Mouse (Mus musculus): ENCODE results near the gene Cyp4a10. TPM values are rescaled to one million over a fixed set of nuclear protein-coding genes. Genes with fewer than 3 reads are reported as not detected.
A peak's percentile ranks its signal among the peaks of the same experiment; 100 is the strongest.
"Not testable (repeated sequence)": the region's sequence is repeated elsewhere in the genome, so short reads cannot be mapped to it uniquely, and the experiment has no call there.

Cyp4a10 gene
- polyA plus RNA-seq, 1 experiment from 2014 or later = not detected

GRCm38 (mm10) chr4:115555513-115555912 lies 37.4 kb downstream of the Cyp4a10 start:
- 65% methylated on average over 2 of the region's 2 CpGs for WGBS

GRCm38 (mm10) chr4:115557861-115558561 lies 39.9 kb downstream of the Cyp4a10 start:
- no peak overlapping the region for H3K27ac ChIP-seq
- H3K9ac ChIP-seq = no peak overlapping the region
- H3K4me2 ChIP-seq = no peak overlapping the region
- H3K36me3 ChIP-seq = no peaks in the 10 kb centered on the region
- no peaks in the 10 kb centered on the region for H3K9me3 ChIP-seq
- H3K4me3 ChIP-seq = no peak overlapping the region
- WGBS = 63% methylated on average over 4 of the region's 4 CpGs
- ATAC-seq (ENCODE audit: borderline replicate concordance, extremely low read depth, low FRiP score, low TSS enrichment) = no peak
- no peaks in the 10 kb centered on the region for H3K4me1 ChIP-seq
- H3K27me3 ChIP-seq = no peaks in the 10 kb centered on the region

More at GRCm38 (mm10) chr4:115555513-115555912, 37.4 kb downstream of the Cyp4a10 start:
- Histone ChIP-seq H3K9ac (no peak overlapping the region), H3K4me3 (no peak overlapping the region), H3K36me3 (no peaks in the 10 kb centered on the region), H3K9me3 (no peaks in the 10 kb centered on the region), H3K27me3 (no peaks in the 10 kb centered on the region), H3K27ac (no peak overlapping the region), H3K4me1 (no peaks in the 10 kb centered on the region), H3K4me2 (no peak overlapping the region)
- no peak for ATAC-seq (ENCODE audit: borderline replicate concordance, extremely low read depth, low FRiP score, low TSS enrichment)

GRCm38 (mm10) chr4:115561236-115561635 lies 43.2 kb downstream of the Cyp4a10 start:
- 57% methylated on average over 5 of the region's 5 CpGs for WGBS
- ATAC-seq (ENCODE audit: borderline replicate concordance, extremely low read depth, low FRiP score, low TSS enrichment); H3K4me2 ChIP-seq; H3K4me1 ChIP-seq; H3K9me3 ChIP-seq; H3K4me3 ChIP-seq; H3K9ac ChIP-seq; H3K27ac ChIP-seq; H3K36me3 ChIP-seq; H3K27me3 ChIP-seq: not testable (repeated sequence)

- no peaks in the 10 kb centered on the region for H3K9me3 ChIP-seq
- H3K4me3 ChIP-seq = no peak within 1 kb of the TSS
- no peak within 1 kb of the TSS for H3K9ac ChIP-seq
- WGBS = 76% methylated on average over 3 of the region's 3 CpGs
- ATAC-seq (ENCODE audit: borderline replicate concordance, extremely low read depth, low FRiP score, low TSS enrichment) = no peak
- no peaks in the 10 kb centered on the region for H3K27me3 ChIP-seq
- H3K36me3 ChIP-seq = no peaks in the 10 kb centered on the region
- no peaks in the 10 kb centered on the region for H3K4me1 ChIP-seq
- H3K27ac ChIP-seq = no peak within 1 kb of the TSS
- H3K4me2 ChIP-seq = no peak within 1 kb of the TSS
Observed at GRCm38 (mm10) chr4:115563401-115563800, 45.3 kb downstream of the Cyp4a10 start, which contains the start of gene Cyp4a31. TSS of gene Cyp4a31 (plus strand) at chr4:115563649.

- H3K4me3 ChIP-seq; H3K9ac ChIP-seq; H3K4me2 ChIP-seq; H3K9me3 ChIP-seq; H3K27me3 ChIP-seq; H3K36me3 ChIP-seq; H3K4me1 ChIP-seq; H3K27ac ChIP-seq; ATAC-seq (ENCODE audit: borderline replicate concordance, extremely low read depth, low FRiP score, low TSS enrichment): not testable (repeated sequence)
- 70% methylated on average over 6 of the region's 6 CpGs for WGBS
Observed at GRCm38 (mm10) chr4:115564469-115565225, 46.6 kb downstream of the Cyp4a10 start.

- Histone ChIP-seq H3K9ac (no peak overlapping the region), H3K27ac (no peak overlapping the region), H3K27me3 (no peaks in the 10 kb centered on the region; the same call in 1 of the 2 replicates), H3K9me3 (no peaks in the 10 kb centered on the region), H3K4me1 (no peaks in the 10 kb centered on the region), H3K4me2 (no peak overlapping the region), H3K36me3 (no peaks in the 10 kb centered on the region), H3K4me3 (no peak overlapping the region)
- no peak for ATAC-seq (ENCODE audit: borderline replicate concordance, extremely low read depth, low FRiP score, low TSS enrichment)
- 72% methylated on average over 3 of the region's 3 CpGs for WGBS
Observed at GRCm38 (mm10) chr4:115575255-115575654, 57.2 kb downstream of the Cyp4a10 start.

- no peaks in the 10 kb centered on the region; the same call in 1 of the 2 replicates for H3K27me3 ChIP-seq
- ATAC-seq (ENCODE audit: borderline replicate concordance, extremely low read depth, low FRiP score, low TSS enrichment) = peak; percentile 62; the same call in 1 of the 2 replicates
- no peaks in the 10 kb centered on the region for H3K9me3 ChIP-seq
- no peaks in the 10 kb centered on the region for H3K36me3 ChIP-seq
- no peak overlapping the region for H3K4me2 ChIP-seq
- WGBS = 46% methylated on average over 2 of the region's 2 CpGs
- no peak overlapping the region for H3K4me3 ChIP-seq
- H3K4me1 ChIP-seq = no peaks in the 10 kb centered on the region
- no peak overlapping the region for H3K27ac ChIP-seq
- no peak overlapping the region for H3K9ac ChIP-seq
Observed at GRCm38 (mm10) chr4:115575776-115576175, 57.7 kb downstream of the Cyp4a10 start.

- H3K4me2 ChIP-seq = no peak overlapping the region
- no peak overlapping the region for H3K9ac ChIP-seq
- ATAC-seq (ENCODE audit: borderline replicate concordance, extremely low read depth, low FRiP score, low TSS enrichment) = no peak
- H3K9me3 ChIP-seq = no peaks in the 10 kb centered on the region
- H3K27ac ChIP-seq = no peak overlapping the region
- H3K27me3 ChIP-seq = no peaks in the 10 kb centered on the region
- no peak overlapping the region for H3K4me3 ChIP-seq
- H3K36me3 ChIP-seq = no peaks in the 10 kb centered on the region
- H3K4me1 ChIP-seq = no peaks in the 10 kb centered on the region
Observed at GRCm38 (mm10) chr4:115583036-115583435, 65.0 kb downstream of the Cyp4a10 start.

Other genes starting within 250 kb of the Cyp4a10 start
- not detected in 2 replicates for gene Cyp4a12a, start 219.2 kb upstream of the Cyp4a10 start, polyA plus RNA-seq (2015; fragmentation: Nextera tagmentation; extraction: Ambion mirVana)
- gene Cyp4a12b, start 106.6 kb upstream of the Cyp4a10 start, polyA plus RNA-seq (2015; fragmentation: Nextera tagmentation; extraction: Ambion mirVana) = not detected in 2 replicates
- gene Cyp4a30b, start 65.7 kb upstream of the Cyp4a10 start, polyA plus RNA-seq (2015; fragmentation: Nextera tagmentation; extraction: Ambion mirVana) = not detected in 2 replicates
- gene Cyp4a14, start 22.1 kb upstream of the Cyp4a10 start, polyA plus RNA-seq (2015; fragmentation: Nextera tagmentation; extraction: Ambion mirVana) = not detected in 2 replicates
- not detected in 2 replicates for gene Cyp4a31, start 45.4 kb downstream of the Cyp4a10 start, polyA plus RNA-seq (2015; fragmentation: Nextera tagmentation; extraction: Ambion mirVana)
- gene Cyp4a32, start 82.7 kb downstream of the Cyp4a10 start, polyA plus RNA-seq (2015; fragmentation: Nextera tagmentation; extraction: Ambion mirVana) = not detected in 2 replicates
- 18.7 and 23.1 TPM in 2 replicates for gene Cyp4b1, start 129.5 kb downstream of the Cyp4a10 start, polyA plus RNA-seq (2015; fragmentation: Nextera tagmentation; extraction: Ambion mirVana)
- gene Efcab14, start 219.5 kb downstream of the Cyp4a10 start, polyA plus RNA-seq (2015; fragmentation: Nextera tagmentation; extraction: Ambion mirVana) = 30.6 and 34.6 TPM in 2 replicates

Measured in lung, embryonic 15.5 days (tissue).